Mouse (Mus musculus) hematopoietic stem cell, adult 5-6 weeks (primary cell): ENCODE data around the gene Gm14419. TPM values are rescaled to one million over a fixed set of nuclear protein-coding genes. Genes with fewer than 3 reads are reported as not detected.
"Not testable (repeated sequence)": the region's sequence is repeated elsewhere in the genome, so short reads cannot be mapped to it uniquely, and the experiment has no call there.

Experiments
- ATAC-seq, 2 experiments: fragments of 125-278 bp in 1 of 2; replicated peaks in 1 of 2; 2 replicates each; pipeline ENCODE4 v1.8.0; 2016 to 2017; ENCODE audit warnings: inconsistent platforms in 2 of 2, mild to moderate bottlenecking in 2 of 2, moderate number of reproducible peaks in 2 of 2, low read depth in 1 of 2, moderate TSS enrichment in 1 of 2; ENCODE audit not compliant: low FRiP score in 2 of 2, poor library complexity in 2 of 2, severe bottlenecking in 2 of 2, insufficient read depth in 1 of 2, low TSS enrichment in 1 of 2
- total RNA-seq: library from RNA; stranded (forward); fragments of 172-1452, 232-1000 nt; gene quantifications from 2 replicates; pipeline ENCODE4 v1.2.3, GENCODE M21; 2017

The Gm14419 gene
- 1.0 and 8.9 TPM in 2 replicates for total RNA-seq

DNA sequence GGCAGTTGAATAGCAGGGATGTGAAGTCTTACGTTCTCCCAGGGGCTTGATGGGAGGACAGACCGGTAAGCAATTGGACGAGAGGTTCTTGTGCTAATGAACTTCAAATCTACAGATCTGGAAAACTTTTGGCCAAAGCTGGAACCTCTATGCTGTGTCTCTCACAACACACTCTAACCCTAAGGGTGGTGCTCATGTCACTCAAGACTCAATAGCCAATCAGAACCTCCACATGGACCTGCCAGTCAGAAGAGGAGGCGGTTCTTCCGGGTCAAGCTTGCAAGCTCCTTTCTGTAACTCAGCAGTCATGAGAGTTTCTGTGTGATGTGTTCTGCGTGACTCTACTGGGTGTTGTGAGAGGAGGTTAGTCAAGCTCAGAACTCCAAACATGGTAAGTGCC, at the start of gene Gm14419:
TSS of gene Gm14419 (plus strand) at position 301 of the 400 bp plus-strand sequence.
- ATAC-seq: not testable (repeated sequence)

Other genes starting within 250 kb of the Gm14419 start
- gene Gm14295, start 202.3 kb upstream of the Gm14419 start, total RNA-seq: 1.5 and 10.6 TPM in 2 replicates
- not detected in 2 replicates for gene Gm14408, start 169.8 kb upstream of the Gm14419 start, total RNA-seq
- 11.2 and 19.2 TPM in 2 replicates for gene Gm14296, start 73.1 kb upstream of the Gm14419 start, total RNA-seq
- gene Gm14401, start 73.4 kb downstream of the Gm14419 start, total RNA-seq: 0.88 TPM in 1 of 2 replicates, not detected in the other
- gene Gm14410, start 205.5 kb downstream of the Gm14419 start, total RNA-seq: 19.1 and 30.2 TPM in 2 replicates